Mouse (Mus musculus) testis, adult 2 months (tissue): ENCODE data around the gene Ccdc92b. TPM values are rescaled to one million over a fixed set of nuclear protein-coding genes. Genes with fewer than 3 reads are reported as not detected.
A peak's percentile ranks its signal among the peaks of the same experiment; 100 is the strongest.

Experiments used
- H3K27ac ChIP-seq: fragments of 200-500 bp; 2 replicates; pipeline ENCODE4 v1.5.1; 2012; ENCODE audit warnings: low read depth, low read length; ENCODE audit not compliant: control insufficient read depth, insufficient read depth
- H3K27me3 ChIP-seq: fragments of 200-500 bp; 2 replicates; pipeline ENCODE4 v1.6.1; 2012; ENCODE audit warnings: mild to moderate bottlenecking, low read length, moderate library complexity; ENCODE audit not compliant: control insufficient read depth, insufficient read depth
- H3K36me3 ChIP-seq: fragments of 200-500 bp; 2 replicates; pipeline ENCODE4 v1.6.1; 2012; ENCODE audit warnings: mild to moderate bottlenecking, low read length; ENCODE audit not compliant: control insufficient read depth, insufficient read depth
- H3K4me1 ChIP-seq: fragments of 200-500 bp; 2 replicates; pipeline ENCODE4 v1.6.1; 2012; ENCODE audit warnings: low read length; ENCODE audit not compliant: control insufficient read depth, insufficient read depth
- H3K4me3 ChIP-seq: fragments of 200-500 bp; 2 replicates; pipeline ENCODE4 v1.5.1; 2012; ENCODE audit warnings: low read depth, mild to moderate bottlenecking, low read length, moderate library complexity, mixed read lengths; ENCODE audit not compliant: control insufficient read depth
- CTCF ChIP-seq: fragments of 200-500 bp; IDR thresholded peaks from 2 replicates; pipeline ENCODE4 v1.5.1; 2012; ENCODE audit warnings: low read depth, mild to moderate bottlenecking, inconsistent platforms, low read length, moderate library complexity; ENCODE audit not compliant: control insufficient read depth, insufficient read depth, insufficient replicate concordance
- POLR2A ChIP-seq: fragments of 200-500 bp; IDR thresholded peaks from 2 replicates; pipeline ENCODE4 v1.6.1; 2012; ENCODE audit warnings: low read depth, mild to moderate bottlenecking, inconsistent platforms, low read length, moderate library complexity; ENCODE audit not compliant: control insufficient read depth
- polyA plus RNA-seq: library from polyadenylated mRNA; depleted of rRNA; stranded (reverse); fragments of >200 nt; gene quantifications from 2 replicates; pipeline ENCODE4 v1.2.3, GENCODE M21; 2012

The Ccdc92b gene
- polyA plus RNA-seq, 1 experiment: 0.79 TPM

- Histone ChIP-seq H3K4me3 (no peak overlapping the region), H3K27me3 (no peaks in the 10 kb centered on the region), H3K27ac (no peak overlapping the region), H3K4me1 (peaks cover 7% of the 10 kb centered on the region), H3K36me3 (no peaks in the 10 kb centered on the region)
- TF ChIP-seq CTCF (peak; percentile 69; the same call in 1 of the 2 replicates), POLR2A (no peak)
Measured at GRCm38 (mm10) chr11:74634490-74635275, 15.3 kb downstream of the Ccdc92b start.

GRCm38 (mm10) chr11:74637486-74637885, 18.1 kb downstream of the Ccdc92b start:
- Histone ChIP-seq H3K27me3 (no peaks in the 10 kb centered on the region), H3K36me3 (no peaks in the 10 kb centered on the region), H3K27ac (no peak overlapping the region), H3K4me1 (peaks cover 2% of the 10 kb centered on the region), H3K4me3 (peak overlapping the region; percentile 78)
- TF ChIP-seq POLR2A (no peak), CTCF (no peak)

DNA sequence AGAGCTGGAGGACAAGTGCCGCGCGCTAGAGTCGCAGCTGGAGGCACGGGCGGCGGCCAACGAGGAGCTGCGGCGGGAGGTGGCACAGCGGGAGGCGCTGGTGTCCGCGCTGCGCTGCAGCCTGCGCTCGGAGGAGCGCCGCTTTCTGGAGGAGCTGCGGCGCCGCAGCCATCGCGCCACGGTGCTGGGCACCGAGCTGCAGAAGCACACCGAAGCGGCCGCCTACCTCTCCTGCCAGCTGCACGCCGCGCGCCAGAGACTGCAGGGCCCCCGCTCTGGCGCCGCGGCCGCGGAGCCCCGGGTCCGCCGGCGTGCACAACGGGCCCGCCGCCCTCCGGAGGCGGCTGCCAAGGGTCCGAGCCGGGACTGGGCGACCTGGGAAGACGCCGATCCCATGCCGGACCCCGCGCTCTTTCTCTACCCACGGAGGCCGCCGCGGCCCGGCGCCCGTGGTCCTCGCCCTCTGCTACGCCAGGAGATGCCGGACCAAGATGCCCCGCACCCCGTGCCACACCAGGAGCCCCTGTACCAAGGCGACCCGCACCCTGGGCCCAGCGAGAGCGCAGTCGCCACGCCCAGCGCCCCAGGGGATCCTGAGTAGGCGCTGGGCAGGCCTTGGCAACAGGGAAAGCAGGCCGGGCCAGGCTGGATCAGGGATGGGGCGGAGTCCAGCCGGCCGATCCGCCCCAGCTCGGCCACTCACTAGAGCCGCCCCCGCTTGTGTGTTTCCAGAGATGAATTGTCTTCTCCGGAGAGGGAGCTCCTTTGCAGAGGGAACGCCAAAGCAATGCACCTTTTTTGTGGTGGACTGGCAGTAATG, 18.8 kb downstream of the Ccdc92b start:
- peak; percentile 37; the same call in 1 of the 2 replicates for TF ChIP-seq CTCF
- peak; percentile 48; the same call in 1 of the 2 replicates for TF ChIP-seq POLR2A
- Histone ChIP-seq H3K4me1 (peaks cover 2% of the 10 kb centered on the region), H3K27me3 (no peaks in the 10 kb centered on the region)

GRCm38 (mm10) chr11:74638791-74639411, 19.5 kb downstream of the Ccdc92b start:
- Histone ChIP-seq H3K36me3 (no peaks in the 10 kb centered on the region), H3K27ac (no peak overlapping the region), H3K4me3 (peak overlapping the region; percentile 78), H3K27me3 (no peaks in the 10 kb centered on the region), H3K4me1 (peaks cover 2% of the 10 kb centered on the region)
- TF ChIP-seq POLR2A: no peak
- no peak for TF ChIP-seq CTCF

More for the DNA sequence above, 18.8 kb downstream of the Ccdc92b start:
- Histone ChIP-seq H3K27ac (peak overlapping the region; percentile 75), H3K4me3 (peak overlapping the region; percentile 78), H3K36me3 (no peaks in the 10 kb centered on the region)

- no peak for TF ChIP-seq CTCF
- TF ChIP-seq POLR2A: no peak
- H3K4me1 ChIP-seq: peaks cover 2% of the 10 kb centered on the region
- H3K36me3 ChIP-seq: no peaks in the 10 kb centered on the region
- H3K4me3 ChIP-seq: no peak overlapping the region
- H3K27me3 ChIP-seq: no peaks in the 10 kb centered on the region
- no peak overlapping the region for H3K27ac ChIP-seq
Measured at GRCm38 (mm10) chr11:74639628-74640027, 20.2 kb downstream of the Ccdc92b start.

DNA sequence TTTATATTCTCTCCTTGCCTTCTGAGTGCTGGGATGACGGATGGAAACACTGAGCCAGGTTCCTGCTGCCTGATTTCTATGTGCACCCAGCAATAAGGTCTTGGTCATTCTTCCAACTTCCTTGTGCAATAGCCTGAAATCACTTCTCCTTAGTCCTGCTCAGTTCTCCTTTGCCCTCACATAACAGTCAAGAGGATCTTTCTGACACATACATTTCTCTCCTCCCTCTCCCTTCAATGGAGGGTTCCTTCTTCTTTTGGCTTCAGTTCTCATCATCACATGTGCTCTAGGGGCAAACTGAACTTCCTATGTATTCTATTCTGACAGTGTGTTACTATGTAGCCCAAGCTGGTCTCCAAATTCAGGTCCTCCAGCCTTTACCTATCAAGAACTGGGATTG, 28.6 kb downstream of the Ccdc92b start:
- H3K4me3 ChIP-seq: no peak overlapping the region
- no peaks in the 10 kb centered on the region for H3K27me3 ChIP-seq
- H3K27ac ChIP-seq: no peak overlapping the region
- no peaks in the 10 kb centered on the region for H3K36me3 ChIP-seq
- TF ChIP-seq POLR2A (no peak), CTCF (no peak)
- H3K4me1 ChIP-seq: peaks cover 10% of the 10 kb centered on the region

GRCm38 (mm10) chr11:74648676-74649075, 29.3 kb downstream of the Ccdc92b start:
- Histone ChIP-seq H3K4me3 (peak overlapping the region; percentile 85), H3K4me1 (peaks cover 10% of the 10 kb centered on the region)
- TF ChIP-seq CTCF (no peak), POLR2A (no peak)

More at GRCm38 (mm10) chr11:74648676-74649075, 29.3 kb downstream of the Ccdc92b start:
- no peaks in the 10 kb centered on the region for H3K27me3 ChIP-seq
- H3K27ac ChIP-seq: peak overlapping the region; percentile 94
- no peaks in the 10 kb centered on the region for H3K36me3 ChIP-seq
